Mouse (Mus musculus) G1E-ER4 (cell line): ENCODE data around the gene Colgalt2. TPM values are rescaled to one million over a fixed set of nuclear protein-coding genes. Genes with fewer than 3 reads are reported as not detected.

Experiments
- GATA1 ChIP-seq: IDR thresholded peaks from one replicate; pipeline ENCODE4 v1.8.0; 2012; ENCODE audit warnings: low read length, inconsistent platforms
- polyA plus RNA-seq: library from polyadenylated mRNA; stranded (reverse); fragments of >175 nt; gene quantifications from 2 replicates; pipeline ENCODE4 v1.2.3, GENCODE M21; 2012

Gene Colgalt2
- polyA plus RNA-seq, 1 experiment, result not detected

GRCm38 (mm10) chr1:152410657-152411056 is 11.0 kb downstream of the Colgalt2 start:
- TF ChIP-seq GATA1, result no peak

- no peak for TF ChIP-seq GATA1
These were observed 13.5 kb downstream of the Colgalt2 start for GRCm38 (mm10) chr1:152413116-152413515.

GRCm38 (mm10) chr1:152413961-152414360 is 14.3 kb downstream of the Colgalt2 start:
- no peak for TF ChIP-seq GATA1

- no peak for TF ChIP-seq GATA1
These were observed 14.8 kb downstream of the Colgalt2 start for GRCm38 (mm10) chr1:152414451-152414850.

- no peak for TF ChIP-seq GATA1
These were observed 16.8 kb downstream of the Colgalt2 start for GRCm38 (mm10) chr1:152416306-152416904.

GRCm38 (mm10) chr1:152417602-152418001 is 18.0 kb downstream of the Colgalt2 start:
- TF ChIP-seq GATA1, result no peak

- no peak for TF ChIP-seq GATA1
These were observed 22.7 kb downstream of the Colgalt2 start for GRCm38 (mm10) chr1:152422295-152422694.

- no peak for TF ChIP-seq GATA1
These were observed 23.4 kb downstream of the Colgalt2 start for GRCm38 (mm10) chr1:152423052-152423451.

- no peak for TF ChIP-seq GATA1
These were observed 28.4 kb downstream of the Colgalt2 start for GRCm38 (mm10) chr1:152427912-152428581.

- no peak for TF ChIP-seq GATA1
These were observed 30.2 kb downstream of the Colgalt2 start for GRCm38 (mm10) chr1:152429805-152430204.

- TF ChIP-seq GATA1, result no peak
These were observed 34.5 kb downstream of the Colgalt2 start for GRCm38 (mm10) chr1:152434166-152434565.

GRCm38 (mm10) chr1:152439408-152439807 is 39.8 kb downstream of the Colgalt2 start:
- TF ChIP-seq GATA1, result no peak

GRCm38 (mm10) chr1:152439874-152440273 is 40.2 kb downstream of the Colgalt2 start:
- TF ChIP-seq GATA1, result no peak

- TF ChIP-seq GATA1, result no peak
These were observed 45.0 kb downstream of the Colgalt2 start for GRCm38 (mm10) chr1:152444630-152445029.

GRCm38 (mm10) chr1:152445925-152446324 is 46.3 kb downstream of the Colgalt2 start:
- no peak for TF ChIP-seq GATA1

GRCm38 (mm10) chr1:152454536-152454935 is 54.9 kb downstream of the Colgalt2 start:
- no peak for TF ChIP-seq GATA1

GRCm38 (mm10) chr1:152455275-152456243 is 55.9 kb downstream of the Colgalt2 start:
- no peak for TF ChIP-seq GATA1
